Mouse (Mus musculus) embryo, embryonic 11 days (tissue): ENCODE data around the gene Zkscan7.

Experiments
- DNase-seq: peaks from one replicate; pipeline ENCODE4 v3.0.0-alpha.2; 2015

Zkscan7 gene

DNA sequence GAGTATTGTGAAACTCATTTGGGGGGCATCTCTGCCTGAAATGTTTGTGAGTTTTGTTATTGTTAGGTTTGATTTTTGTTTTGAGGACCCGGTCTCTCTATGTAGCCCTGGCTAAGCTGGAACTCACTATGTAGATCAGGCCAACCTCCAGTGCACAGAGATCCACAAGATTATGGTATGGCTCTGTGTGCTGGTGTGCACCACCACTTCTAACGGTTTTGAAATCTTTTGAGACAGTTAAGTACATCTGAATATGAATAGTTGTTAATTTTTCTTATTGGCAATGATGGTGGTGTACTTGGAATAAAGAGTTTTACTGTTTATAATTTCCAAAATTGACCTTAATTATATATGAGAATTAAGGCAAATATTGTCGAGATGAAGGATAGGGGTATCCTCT lies 37.0 kb downstream of the Zkscan7 start:
- DNase-seq, result no peak

DNA sequence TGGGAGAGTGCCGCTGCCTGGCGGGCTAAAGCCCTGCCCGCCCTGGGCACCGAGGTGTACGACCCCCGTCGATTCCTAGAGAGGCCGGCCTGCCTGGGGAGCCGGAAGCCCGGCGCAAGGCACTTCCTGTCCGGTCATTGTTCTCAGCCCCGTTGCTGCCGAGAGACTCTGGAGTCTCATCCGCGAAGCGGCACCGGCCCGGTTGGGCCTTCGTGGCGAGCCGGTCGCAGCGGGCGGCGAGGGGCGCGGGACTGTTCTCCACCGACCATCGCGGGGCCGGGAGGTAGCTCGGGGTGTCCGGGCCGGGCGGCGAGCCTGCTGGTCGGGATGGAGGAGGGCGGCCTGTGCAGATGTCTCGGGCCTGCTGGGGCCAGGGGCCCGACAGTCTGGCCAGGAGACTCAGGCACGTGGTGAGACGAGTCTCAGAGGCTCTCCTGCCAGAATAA lies 37.5 kb downstream of the Zkscan7 start, which contains the start of gene Zfp105:
Gene Zfp105, plus strand, starts transcription at position 137 of the 446 bp plus-strand sequence.
- DNase-seq, result peak; percentile 95

- DNase-seq, result no peak
Measured at GRCm38 (mm10) chr9:122928915-122929314, 43.4 kb downstream of the Zkscan7 start.
